ENCODE assay signal across 10 mouse cellular contexts in genomic region chr10:94574451-94575333, GRCm38 (mm10).
DNase-seq lines count a peak whose midpoint lies in the region; ATAC-seq and TF ChIP-seq lines count a peak whose summit lies in the region.
"Had no signal": no experiment of that assay in that cellular context is flagged by ENCODE, and none has a peak within 500 bp of the region (broad histone marks: within the 10 kb centered on the region; RNA-seq: fewer than 3 reads in every experiment).

No protein-coding gene starts in this region.

- 0 out of 2 replicates have a peak, but pooled peaks cover 7% of the 10 kb centered on the region for H3K36me3 ChIP-seq in limb, embryonic 15.5 days
- H3K36me3 ChIP-seq in limb, embryonic 10.5 days, result no peaks in the 10 kb centered on the region
- peaks cover 14% of the 10 kb centered on the region; the same call in 1 of the 2 replicates for H3K36me3 ChIP-seq in heart, adult 2 months (ENCODE audit: control insufficient read depth, insufficient read depth, low read length)
- H3K36me3 ChIP-seq in liver, embryonic 11.5 days (ENCODE audit: control insufficient read depth, insufficient read depth, low read length), result no peaks in the 10 kb centered on the region
- no peaks in the 10 kb centered on the region; the same call in 1 of the 2 replicates for H3K36me3 ChIP-seq in stomach, embryonic 14.5 days (ENCODE audit: control insufficient read depth, insufficient read depth, low read length)

- no peak overlapping the region for H3K4me3 ChIP-seq in limb, embryonic 15.5 days
- no peak overlapping the region for H3K4me3 ChIP-seq in limb, embryonic 10.5 days
- no peak overlapping the region for H3K4me3 ChIP-seq in heart, adult 2 months
- H3K4me3 ChIP-seq in liver, embryonic 11.5 days (ENCODE audit: low read depth, low read length), result no peak overlapping the region
- H3K4me3 ChIP-seq in stomach, embryonic 14.5 days (ENCODE audit: low read depth, low read length), result no peak overlapping the region
- H3K4me3 ChIP-seq: neural tube, embryonic 15.5 days had no signal

- H3K27me3 ChIP-seq in limb, embryonic 15.5 days, result no peaks in the 10 kb centered on the region
- H3K27me3 ChIP-seq in limb, embryonic 10.5 days (ENCODE audit: low read depth, poor library complexity, severe bottlenecking), result no peaks in the 10 kb centered on the region
- no peaks in the 10 kb centered on the region for H3K27me3 ChIP-seq in heart, adult 2 months (ENCODE audit: control insufficient read depth, insufficient read depth, low read length)
- H3K27me3 ChIP-seq in liver, embryonic 11.5 days (replicated peaks; ENCODE audit: control insufficient read depth, insufficient read depth, low read length), result no peaks in the 10 kb centered on the region
- no peaks in the 10 kb centered on the region for H3K27me3 ChIP-seq in stomach, embryonic 14.5 days (ENCODE audit: control insufficient read depth, insufficient read depth, low read length)
- H3K27me3 ChIP-seq: neural tube, embryonic 15.5 days had no signal

- ATAC-seq in limb, embryonic 15.5 days (ENCODE audit: insufficient number of reproducible peaks, low FRiP score, low TSS enrichment, low read depth), result no peak
- ATAC-seq in liver, embryonic 11.5 days (replicated peaks; ENCODE audit: low FRiP score), result peak; percentile 54
- peak; percentile 24; the same call in 1 of the 2 replicates for ATAC-seq in stomach, embryonic 14.5 days (ENCODE audit: insufficient number of reproducible peaks, insufficient read depth, low FRiP score, low read depth)
- no peak for ATAC-seq in inflammation-experienced regulatory T-cells, adult 6 months

- DNase-seq in limb, embryonic 10.5 days (ENCODE audit: low spot score), result no peak
- DNase-seq in heart, adult 2 months, result peak; percentile 74 to 84
- DNase-seq in liver, embryonic 11.5 days (ENCODE audit: low spot score), result no peak
- DNase-seq in embryo, embryonic 9.5 days (ENCODE audit: extremely low spot score), result no peak
- no peak for DNase-seq in cerebellum, adult 11-12 months

- no peak overlapping the region for H3K9ac ChIP-seq in limb, embryonic 15.5 days
- 0 out of 2 replicates have a peak overlapping the region, but pooled peaks have one; percentile 9 for H3K9ac ChIP-seq in heart, adult 2 months (ENCODE audit: low read depth, low read length)
- H3K9ac ChIP-seq in liver, embryonic 11.5 days (ENCODE audit: low read depth, low read length), result no peak overlapping the region
- H3K9ac ChIP-seq in stomach, embryonic 14.5 days (replicated peaks; ENCODE audit: low read depth, low read length), result no peak overlapping the region
- H3K9ac ChIP-seq: neural tube, embryonic 15.5 days had no signal

- no peak overlapping the region for H3K4me2 ChIP-seq in limb, embryonic 15.5 days
- no peak overlapping the region for H3K4me2 ChIP-seq in liver, embryonic 11.5 days
- H3K4me2 ChIP-seq in stomach, embryonic 14.5 days (replicated peaks; ENCODE audit: low read depth, low read length), result no peak overlapping the region
- H3K4me2 ChIP-seq: neural tube, embryonic 15.5 days had no signal

- 0 out of 2 replicates have a peak overlapping the region, but pooled peaks have one; percentile 8 for H3K27ac ChIP-seq in limb, embryonic 15.5 days
- H3K27ac ChIP-seq in limb, embryonic 10.5 days, result no peak overlapping the region
- H3K27ac ChIP-seq in heart, adult 2 months, result peak overlapping the region; percentile 80
- peak overlapping the region; percentile 42; the same call in 1 of the 2 replicates for H3K27ac ChIP-seq in liver, embryonic 11.5 days (ENCODE audit: low read depth, low read length)
- no peak overlapping the region for H3K27ac ChIP-seq in stomach, embryonic 14.5 days (ENCODE audit: low read length)
- H3K27ac ChIP-seq: macrophage; neural tube, embryonic 15.5 days had no signal

- no peak for TF ChIP-seq POLR2A in heart, adult 2 months (IDR thresholded peaks at IDR 0.05; ENCODE audit: insufficient read depth, low read depth, low read length)

- WGBS in limb, embryonic 15.5 days, result 82% methylated on average over 13 of the region's 13 CpGs
- 86% methylated on average over 13 of the region's 13 CpGs for WGBS in limb, embryonic 10.5 days
- WGBS in heart, adult 2 months, result 51% methylated on average over 13 of the region's 13 CpGs
- 72% methylated on average over 13 of the region's 13 CpGs for WGBS in liver, embryonic 11.5 days
- 59% methylated on average over 13 of the region's 13 CpGs for WGBS in stomach, embryonic 14.5 days

- TF ChIP-seq CTCF in heart, adult 2 months (IDR thresholded peaks at IDR 0.05), result no peak

- H3K79me2 ChIP-seq in heart, adult 2 months (replicated peaks; ENCODE audit: control insufficient read depth, insufficient read depth, low read length), result peaks cover 7% of the 10 kb centered on the region

- intact Hi-C loops in heart, adult 2 months (cut with DNase I), result loop anchor here (2.0 to 5.0 kb wide), 2 partner anchors 94 to 142 kb away; no protein-coding TSS in a partner anchor

- no peaks in the 10 kb centered on the region for H3K9me3 ChIP-seq in limb, embryonic 15.5 days
- no peaks in the 10 kb centered on the region for H3K9me3 ChIP-seq in limb, embryonic 10.5 days (replicated peaks)
- no peaks in the 10 kb centered on the region for H3K9me3 ChIP-seq in liver, embryonic 11.5 days (ENCODE audit: control insufficient read depth, low read length)
- H3K9me3 ChIP-seq in stomach, embryonic 14.5 days (ENCODE audit: control insufficient read depth, low read depth, low read length), result no peaks in the 10 kb centered on the region
- H3K9me3 ChIP-seq: neural tube, embryonic 15.5 days had no signal

- no peak for TF ChIP-seq EP300 in heart, adult 2 months (IDR thresholded peaks at IDR 0.05; ENCODE audit: insufficient read depth, low read depth, low read length)

- H3K4me1 ChIP-seq in limb, embryonic 15.5 days, result peaks cover 15% of the 10 kb centered on the region
- H3K4me1 ChIP-seq in limb, embryonic 10.5 days, result peaks cover 16% of the 10 kb centered on the region
- peaks cover 39% of the 10 kb centered on the region for H3K4me1 ChIP-seq in heart, adult 2 months (ENCODE audit: control insufficient read depth, insufficient read depth, low read length)
- H3K4me1 ChIP-seq in liver, embryonic 11.5 days (replicated peaks; ENCODE audit: control insufficient read depth, insufficient read depth, low read length), result peaks cover 23% of the 10 kb centered on the region
- H3K4me1 ChIP-seq in stomach, embryonic 14.5 days (ENCODE audit: control insufficient read depth, insufficient read depth, low read length), result 0 out of 2 replicates have a peak, but pooled peaks cover 3% of the 10 kb centered on the region

Comparison
In these comparisons a context has a peak if more than half of its experiments do, and no peak if none do; other contexts are left out.
1. H3K27ac ChIP-seq: peak in limb, embryonic 15.5 days (single experiment), heart, adult 2 months (single experiment) and liver, embryonic 11.5 days (single experiment); none in limb, embryonic 10.5 days (single experiment) and stomach, embryonic 14.5 days (single experiment).
2. ATAC-seq: peak in liver, embryonic 11.5 days (single experiment) and stomach, embryonic 14.5 days (single experiment); none in limb, embryonic 15.5 days (single experiment) and inflammation-experienced regulatory T-cells, adult 6 months (single experiment).
3. DNase-seq: peak in heart, adult 2 months (2 of 2); none in limb, embryonic 10.5 days (single experiment), liver, embryonic 11.5 days (single experiment), embryo, embryonic 9.5 days (single experiment) and cerebellum, adult 11-12 months (single experiment).